Mouse (Mus musculus) myocyte (in vitro differentiated cells): ENCODE measurements at regions not wholly inside any gene's neighbourhood (a gene's known extent, or its start where the extent isn't known, plus 50 kb on each side); places are given as distances from the start of the nearest gene placed in this dataset.

Experiments
- MYOD1 ChIP-seq, 3 experiments: IDR thresholded peaks; one replicate each; pipeline ENCODE4 v1.6.1; 2011; ENCODE audit warnings: control low read depth in 2 of 3, low read depth in 2 of 3, mild to moderate bottlenecking in 2 of 3, moderate library complexity in 1 of 3; ENCODE audit not compliant: insufficient read length in 2 of 3, control insufficient read depth in 1 of 3
- REST ChIP-seq: IDR thresholded peaks from one replicate; pipeline ENCODE4 v1.6.1; 2011; ENCODE audit warnings: mild to moderate bottlenecking, control low read depth, moderate library complexity; ENCODE audit not compliant: insufficient read depth, insufficient read length
- TCF12 ChIP-seq: IDR thresholded peaks from one replicate; pipeline ENCODE4 v1.6.1; 2011; ENCODE audit warnings: mild to moderate bottlenecking, control low read depth; ENCODE audit not compliant: poor library complexity, insufficient read depth, severe bottlenecking

GRCm38 (mm10) chr3:52643100-52643551 is 373.9 kb downstream of the Cog6 start:
- no peak for TF ChIP-seq TCF12
- TF ChIP-seq MYOD1 (IDR thresholded peaks at IDR 0.05; ENCODE audit: control insufficient read depth in 1 of 3, insufficient read length in 2 of 3, low read depth in 2 of 3): no peak
- no peak for TF ChIP-seq REST
